Mouse (Mus musculus) olfactory bulb, adult 2 months (tissue): ENCODE measurements around the gene Pex11b. TPM values are rescaled to one million over a fixed set of nuclear protein-coding genes. Genes with fewer than 3 reads are reported as not detected.
"Not testable (repeated sequence)": the region's sequence is repeated elsewhere in the genome, so short reads cannot be mapped to it uniquely, and the experiment has no call there.

Experiments used
- H3K27ac ChIP-seq: fragments of 200-500 bp; 2 replicates; pipeline ENCODE4 v1.5.1; 2012; ENCODE audit warnings: low read depth, low read length; ENCODE audit not compliant: insufficient read depth
- H3K4me1 ChIP-seq: fragments of 200-500 bp; 2 replicates; pipeline ENCODE4 v1.6.1; 2012; ENCODE audit warnings: low read length; ENCODE audit not compliant: control insufficient read depth, insufficient read depth
- H3K4me3 ChIP-seq: fragments of 200-500 bp; 2 replicates; pipeline ENCODE4 v1.5.1; 2012; ENCODE audit warnings: mild to moderate bottlenecking, low read depth, low read length, moderate library complexity; ENCODE audit not compliant: insufficient read depth
- CTCF ChIP-seq: fragments of 200-500 bp; IDR thresholded peaks from 2 replicates; pipeline ENCODE4 v1.5.1; 2012; ENCODE audit warnings: low read depth, mild to moderate bottlenecking, low read length, moderate library complexity; ENCODE audit not compliant: insufficient read depth
- POLR2A ChIP-seq: fragments of 200-500 bp; IDR thresholded peaks from 2 replicates; pipeline ENCODE4 v1.6.1; 2012; ENCODE audit warnings: mild to moderate bottlenecking, low read depth, low read length, moderate library complexity; ENCODE audit not compliant: insufficient read depth
- WGBS: fragments of 180-500 bp; shearing (Covaris S2); methylation state at CpG from one replicate; pipeline ENCODE4 v1.1.7; 2018; 5-methylcytosine and 5-hydroxymethylcytosine counted together
- polyA plus RNA-seq: library from polyadenylated mRNA; stranded (reverse); fragments of >200 nt; gene quantifications from 2 replicates; pipeline ENCODE4 v1.2.4, GENCODE M21; 2012; ENCODE audit warnings: low replicate concordance; ENCODE audit not compliant: missing spikeins, insufficient read depth, insufficient read length

Pex11b gene
- polyA plus RNA-seq, 1 experiment: not detected

- TF ChIP-seq CTCF: no peak
- TF ChIP-seq POLR2A: no peak
- no peak overlapping the region for H3K4me3 ChIP-seq
- WGBS: 28% methylated on average over 12 of the region's 12 CpGs
- no peak overlapping the region for H3K27ac ChIP-seq
- peaks cover 24% of the 10 kb centered on the region for H3K4me1 ChIP-seq
These were observed 45.2 kb downstream of the Pex11b start for GRCm38 (mm10) chr3:96680269-96680956.

- H3K4me3 ChIP-seq: no peak overlapping the region
- TF ChIP-seq POLR2A (no peak), CTCF (no peak)
- no peak overlapping the region for H3K27ac ChIP-seq
- H3K4me1 ChIP-seq: peaks cover 22% of the 10 kb centered on the region
- 100% methylated on average over 3 of the region's 3 CpGs for WGBS
These were observed 48.3 kb downstream of the Pex11b start for GRCm38 (mm10) chr3:96683496-96683895.

DNA sequence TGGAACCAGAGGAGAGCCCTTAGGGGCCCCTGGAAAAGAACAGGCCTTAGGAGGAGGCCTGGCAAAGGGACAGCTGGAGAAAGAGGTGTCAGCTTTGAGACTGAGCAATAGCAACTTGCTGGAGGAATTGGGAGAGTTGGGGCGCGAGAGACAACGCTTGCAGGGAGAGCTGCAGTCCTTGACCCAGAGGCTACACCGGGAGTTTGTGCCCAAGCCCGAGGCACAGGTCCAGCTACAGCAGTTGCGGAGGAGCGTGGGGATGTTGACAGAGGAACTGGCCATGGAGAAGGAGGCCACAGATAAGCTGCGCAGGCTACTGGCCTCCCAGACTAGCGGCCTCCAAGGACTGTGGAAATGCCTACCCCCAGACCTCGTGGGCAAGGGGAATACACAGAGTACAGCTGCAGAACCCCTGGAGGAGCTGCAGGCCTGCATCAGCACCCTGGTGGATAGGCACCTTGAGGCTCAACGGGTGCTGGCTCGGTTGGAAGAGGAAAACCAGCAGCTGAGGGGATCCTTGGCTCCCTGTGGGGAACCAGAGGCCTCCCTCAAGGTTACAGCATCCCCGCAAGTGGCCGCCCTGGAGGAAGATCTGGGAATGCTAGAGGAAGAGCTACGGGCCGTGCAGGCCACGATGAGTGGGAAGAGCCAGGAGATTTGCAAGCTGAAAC is 49.1 kb downstream of the Pex11b start:
- 76% methylated on average over 17 of the region's 17 CpGs for WGBS

GRCm38 (mm10) chr3:96684822-96685156 is 49.6 kb downstream of the Pex11b start:
- peaks cover 18% of the 10 kb centered on the region for H3K4me1 ChIP-seq
- no peak overlapping the region for H3K4me3 ChIP-seq
- no peak overlapping the region for H3K27ac ChIP-seq
- 53% methylated on average over 28 of the region's 28 CpGs for WGBS
- no peak for TF ChIP-seq CTCF
- no peak for TF ChIP-seq POLR2A

More for the DNA sequence above, 49.1 kb downstream of the Pex11b start:
- Histone ChIP-seq H3K4me3 (no peak overlapping the region), H3K4me1 (peaks cover 19% of the 10 kb centered on the region), H3K27ac (no peak overlapping the region)
- TF ChIP-seq CTCF (no peak), POLR2A (no peak)

DNA sequence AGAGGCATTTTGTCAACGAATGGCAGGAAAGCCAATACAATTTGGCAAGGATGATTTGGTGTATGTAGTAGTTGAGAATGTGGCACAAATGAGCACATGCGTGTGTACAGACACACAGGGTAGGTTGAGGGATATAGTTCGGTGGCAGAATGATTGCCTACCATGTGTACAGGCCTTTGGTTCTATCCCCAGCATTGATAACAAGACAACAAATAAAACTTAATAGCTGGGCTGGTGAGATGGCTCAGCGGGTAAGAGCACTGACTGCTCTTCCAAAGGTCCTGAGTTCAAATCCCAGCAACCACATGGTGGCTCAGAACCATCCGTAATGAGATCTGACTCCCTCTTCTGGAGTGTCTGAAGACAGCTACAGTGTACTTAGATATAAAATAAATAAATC is 50.9 kb downstream of the Pex11b start:
- WGBS: 95% methylated on average over 5 of the region's 5 CpGs
- not testable (repeated sequence) for H3K27ac ChIP-seq, H3K4me3 ChIP-seq
- peaks cover 11% of the 10 kb centered on the region for H3K4me1 ChIP-seq

DNA sequence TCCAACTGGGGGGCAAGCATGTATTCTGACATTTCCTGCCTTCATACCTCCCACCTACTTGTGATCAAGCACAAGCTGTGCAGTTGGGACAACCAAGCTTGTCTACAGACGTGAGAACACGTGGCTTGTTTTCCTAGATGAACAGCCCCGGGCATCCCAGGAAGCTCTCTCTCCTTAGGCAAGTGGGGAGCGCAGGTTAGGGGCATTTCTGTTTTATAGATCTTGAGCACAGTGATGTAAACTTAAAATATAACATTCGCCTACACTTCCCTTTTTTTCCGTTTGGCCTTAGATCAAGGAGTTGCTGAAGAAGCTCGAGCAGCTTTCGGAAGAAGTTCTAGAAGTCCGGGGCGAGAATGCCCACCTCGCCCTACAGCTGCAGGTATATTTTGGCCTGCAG is 53.7 kb downstream of the Pex11b start:
- 84% methylated on average over 11 of the region's 11 CpGs for WGBS
- TF ChIP-seq POLR2A (no peak), CTCF (no peak)
- Histone ChIP-seq H3K4me1 (peaks cover 11% of the 10 kb centered on the region), H3K4me3 (no peak overlapping the region), H3K27ac (no peak overlapping the region)

DNA sequence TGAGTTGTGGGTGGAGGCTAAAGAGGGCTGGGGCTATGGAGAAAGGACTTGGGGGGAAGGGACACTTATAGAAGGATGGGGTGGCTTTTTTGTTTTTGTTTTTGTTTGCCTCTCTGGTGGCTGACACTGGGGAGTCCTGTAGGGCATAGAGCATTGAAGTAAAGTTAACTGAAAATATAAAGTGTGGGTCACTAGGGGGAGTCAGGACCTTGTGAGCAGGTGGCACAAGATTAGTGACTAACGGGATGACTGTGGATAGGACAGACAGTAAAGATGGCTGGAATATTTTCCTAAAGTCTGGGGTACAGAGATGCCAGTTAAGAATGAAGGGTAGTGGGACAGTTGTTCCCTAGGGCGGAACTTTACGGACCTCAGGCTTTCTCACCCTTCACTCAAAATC is 55.1 kb downstream of the Pex11b start:
- WGBS: 73% methylated on average over 3 of the region's 3 CpGs
- TF ChIP-seq CTCF (no peak), POLR2A (no peak)
- Histone ChIP-seq H3K4me3 (no peak overlapping the region), H3K27ac (no peak overlapping the region), H3K4me1 (peaks cover 3% of the 10 kb centered on the region; the same call in 1 of the 2 replicates)

- WGBS: 31% methylated on average over 3 of the region's 3 CpGs
These were observed 57.3 kb downstream of the Pex11b start for GRCm38 (mm10) chr3:96692506-96692905.

GRCm38 (mm10) chr3:96693579-96693978 is 58.4 kb downstream of the Pex11b start:
- no peak for TF ChIP-seq POLR2A
- TF ChIP-seq CTCF: no peak
- WGBS: 96% methylated on average over 1 of the region's 1 CpGs

More at GRCm38 (mm10) chr3:96692506-96692905, 57.3 kb downstream of the Pex11b start:
- no peak overlapping the region for H3K27ac ChIP-seq
- H3K4me3 ChIP-seq: no peak overlapping the region
- peaks cover 7% of the 10 kb centered on the region; the same call in 1 of the 2 replicates for H3K4me1 ChIP-seq
- TF ChIP-seq POLR2A (no peak), CTCF (no peak)

More at GRCm38 (mm10) chr3:96693579-96693978, 58.4 kb downstream of the Pex11b start:
- Histone ChIP-seq H3K27ac (no peak overlapping the region), H3K4me3 (no peak overlapping the region), H3K4me1 (peaks cover 7% of the 10 kb centered on the region; the same call in 1 of the 2 replicates)

Other genes with a start within 250 kb of the Pex11b start
- gene BC107364, start 183.1 kb upstream of the Pex11b start, polyA plus RNA-seq: not detected in 2 replicates
- gene Hfe2, start 110.2 kb upstream of the Pex11b start, polyA plus RNA-seq: not detected in 2 replicates
- gene Txnip, start 77.4 kb upstream of the Pex11b start, polyA plus RNA-seq: not detected in 2 replicates
- not detected in 2 replicates for gene Gm16253, start 58.4 kb upstream of the Pex11b start, polyA plus RNA-seq
- gene Polr3gl, start 41.2 kb upstream of the Pex11b start, polyA plus RNA-seq: not detected in 2 replicates
- gene Ankrd34a, start 38.7 kb upstream of the Pex11b start, polyA plus RNA-seq: not detected in 2 replicates
- gene Lix1l, start 34.2 kb upstream of the Pex11b start, polyA plus RNA-seq: not detected in 2 replicates
- not detected in 2 replicates for gene Rbm8a, start 5.4 kb upstream of the Pex11b start, polyA plus RNA-seq
- gene Gm42957, start 98 bp downstream of the Pex11b start, polyA plus RNA-seq: not detected in 2 replicates
- gene Itga10, start 10.2 kb downstream of the Pex11b start, polyA plus RNA-seq: not detected in 2 replicates
- not detected in 2 replicates for gene Ankrd35, start 34.8 kb downstream of the Pex11b start, polyA plus RNA-seq
- not detected in 2 replicates for gene Pias3, start 61.0 kb downstream of the Pex11b start, polyA plus RNA-seq
- gene Nudt17, start 73.2 kb downstream of the Pex11b start, polyA plus RNA-seq: not detected in 2 replicates
- not detected in 2 replicates for gene Polr3c, start 92.3 kb downstream of the Pex11b start, polyA plus RNA-seq
- gene Rnf115, start 92.3 kb downstream of the Pex11b start, polyA plus RNA-seq: not detected in 2 replicates
- not detected in 2 replicates for gene Pdzk1, start 193.9 kb downstream of the Pex11b start, polyA plus RNA-seq
- gene Cd160, start 194.0 kb downstream of the Pex11b start, polyA plus RNA-seq: not detected in 2 replicates